Mouse (Mus musculus) bone marrow macrophage, adult 2 months (primary cell): ENCODE measurements around the gene Ccdc106.

Experiments
- CTCF ChIP-seq: IDR thresholded peaks from 2 replicates; pipeline ENCODE4 v1.5.1; 2012; ENCODE audit warnings: low read depth, mild to moderate bottlenecking, low read length, moderate library complexity
- POLR2A ChIP-seq: IDR thresholded peaks from 2 replicates; pipeline ENCODE4 v1.6.1; 2012; ENCODE audit warnings: mild to moderate bottlenecking, low read depth, low read length, borderline replicate concordance

DNA sequence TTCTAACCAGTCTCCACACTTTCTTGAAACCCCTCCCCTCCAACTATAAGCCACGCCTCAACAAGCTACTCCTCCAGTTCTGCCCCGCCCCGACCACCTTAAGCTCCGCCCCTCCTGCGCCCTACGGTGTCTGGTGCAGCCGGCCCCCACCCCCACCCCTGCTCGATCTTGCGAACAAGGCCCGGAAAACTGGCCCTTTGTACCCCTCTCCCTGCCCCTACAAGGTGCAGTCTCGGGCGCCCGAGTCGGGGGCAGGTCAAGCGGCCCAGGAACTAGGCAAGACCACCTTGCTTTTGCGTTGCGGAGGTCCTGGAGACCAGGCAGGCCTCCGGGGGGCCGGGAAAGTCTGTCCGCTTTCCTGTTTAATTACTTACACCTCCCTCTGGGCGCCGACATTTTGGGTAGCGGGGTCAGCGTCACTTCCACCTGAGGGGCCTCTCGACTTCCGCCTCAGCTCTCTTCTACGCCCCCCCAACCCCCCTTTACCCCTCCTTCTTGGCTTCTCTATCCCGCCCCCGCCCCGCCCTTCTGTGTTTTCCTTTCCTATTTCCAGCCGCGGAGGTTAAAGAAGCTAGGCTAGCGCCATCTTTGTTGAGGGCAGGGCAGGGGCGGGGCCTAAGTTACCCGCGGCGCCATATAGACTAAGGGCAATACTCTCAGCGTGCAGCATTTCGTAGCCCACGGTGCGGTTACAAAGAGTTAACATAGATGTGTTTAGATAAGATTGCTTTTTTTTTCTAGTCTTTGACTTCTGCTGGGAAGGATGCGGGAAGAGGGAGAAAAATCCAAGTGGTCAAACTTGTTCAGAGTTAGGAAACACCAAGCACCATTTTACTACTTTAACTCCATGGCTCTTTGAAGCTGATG is 5.9 kb upstream of the Ccdc106 start, which contains the start of the genes Zfp524 and Fiz1:
- TF ChIP-seq CTCF, result no peak
- no peak; the same call in 1 of the 2 replicates for TF ChIP-seq POLR2A
